16 mouse cellular contexts compared by ENCODE assay signal in genomic region chr11:74561392-74561791, GRCm38 (mm10). TPM values are rescaled to one million over a fixed set of nuclear protein-coding genes. Genes with fewer than 3 reads are reported as not detected.
"Had no signal": no experiment of that assay in that cellular context is flagged by ENCODE, and none has a peak within 500 bp of the region (broad histone marks: within the 10 kb centered on the region; RNA-seq: fewer than 3 reads in every experiment).

No protein-coding gene starts in this region.

- H3K4me1 ChIP-seq: neural tube, embryonic 15.5 days had no signal

- H3K9ac ChIP-seq: neural tube, embryonic 15.5 days; stomach, embryonic 15.5 days had no signal

- H3K9me3 ChIP-seq: neural tube, embryonic 15.5 days; stomach, embryonic 15.5 days had no signal

- H3K4me2 ChIP-seq: neural tube, embryonic 15.5 days; stomach, embryonic 15.5 days had no signal

- H3K36me3 ChIP-seq: neural tube, embryonic 15.5 days; stomach, embryonic 15.5 days had no signal

- H3K27me3 ChIP-seq: neural tube, embryonic 15.5 days; stomach, embryonic 15.5 days had no signal

- DNase-seq: retina, postnatal 1 day; right cerebral cortex, adult 18-20 months; right cerebral cortex, postnatal 14 days; right cerebral cortex, postnatal 25 days; right cerebral cortex, postnatal 4 days; spleen, adult 18-20 months; thymus, adult 18-20 months; thymus, adult 2 months; thymus, postnatal 14 days; thymus, postnatal 25 days; thymus, postnatal 36 days; thymus, postnatal 4 days had no signal

- H3K27ac ChIP-seq: neural tube, embryonic 15.5 days; stomach, embryonic 15.5 days; stomach, postnatal 0 days had no signal

- H3K4me3 ChIP-seq: neural tube, embryonic 15.5 days; stomach, embryonic 15.5 days had no signal

RNA-seq across cellular contexts. Expression of gene Ccdc92b, which starts 58.0 kb away (rescaled TPM):
- total RNA-seq: neutrophil, adult 5-6 weeks had no signal
